Mouse (Mus musculus) embryonic fibroblast, embryonic 13.5 days (primary cell): ENCODE measurements around the gene Gzmm.

Experiments used
- CTCF ChIP-seq: IDR thresholded peaks from 2 replicates; pipeline ENCODE4 v1.5.1; 2011; ENCODE audit warnings: mild to moderate bottlenecking, control low read depth, low read length, moderate library complexity, borderline replicate concordance; ENCODE audit not compliant: insufficient read depth
- POLR2A ChIP-seq: IDR thresholded peaks from 2 replicates; pipeline ENCODE4 v1.6.1; 2011; ENCODE audit warnings: low read depth, mild to moderate bottlenecking, control low read depth, low read length, moderate library complexity

DNA sequence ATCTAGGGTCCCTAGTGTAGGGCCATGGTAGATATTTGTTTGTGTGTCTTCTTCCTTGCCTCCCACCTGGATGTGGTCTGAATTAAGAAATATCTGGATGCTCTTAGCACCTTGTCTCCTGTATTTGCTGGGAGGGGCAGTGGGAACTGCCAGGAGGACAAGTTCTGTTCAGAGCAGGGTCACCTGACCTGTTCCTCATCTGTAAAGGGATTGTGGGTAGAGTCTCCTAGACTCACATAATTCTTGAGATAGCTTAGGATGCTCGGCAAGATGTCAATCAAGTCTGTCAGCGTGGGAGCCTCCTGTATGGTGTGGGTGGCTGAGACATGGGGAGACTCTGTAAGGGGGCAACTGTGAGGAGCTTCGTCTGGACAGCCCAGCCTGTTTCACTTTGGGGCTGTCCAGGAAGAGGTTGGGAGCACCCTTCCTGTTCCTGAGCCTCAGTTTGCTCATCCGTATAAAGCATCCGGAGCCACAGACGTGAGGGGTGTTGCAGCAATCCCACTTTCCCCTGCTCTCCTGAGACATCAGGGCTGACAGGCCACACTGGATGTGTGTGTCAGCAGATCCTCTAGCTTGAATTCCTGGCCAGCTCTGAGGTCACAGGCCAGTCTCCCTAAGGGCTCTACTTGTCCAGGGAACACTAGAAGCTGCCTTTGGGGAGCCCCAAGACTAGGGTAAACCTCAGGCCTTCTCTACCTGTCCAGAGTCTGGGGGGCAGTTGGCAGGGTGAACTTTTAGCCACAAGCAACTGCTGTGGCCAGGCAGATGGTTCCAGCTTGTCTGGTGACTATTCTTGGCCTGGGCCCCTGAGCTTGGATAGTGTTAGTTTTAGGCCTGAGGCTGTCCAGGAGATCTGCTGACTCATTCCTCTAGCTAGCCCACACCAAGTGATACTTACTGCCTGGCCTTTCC lies 4.8 kb upstream of the Gzmm start:
- no peak for TF ChIP-seq CTCF
- TF ChIP-seq POLR2A = no peak
